Mouse (Mus musculus) kidney, adult 8-10 months (tissue): ENCODE data around the gene Atp6v0a4.

Experiments used
- DNase-seq, 2 experiments: peaks; one replicate each; pipeline ENCODE4 v3.0.0; 2022

Gene Atp6v0a4

GRCm38 (mm10) chr6:38124207-38124835, at the start of gene Atp6v0a4:
Gene Atp6v0a4 (minus strand): TSS chr6:38124586.
- peak; percentile 91 to 95 for DNase-seq

DNA sequence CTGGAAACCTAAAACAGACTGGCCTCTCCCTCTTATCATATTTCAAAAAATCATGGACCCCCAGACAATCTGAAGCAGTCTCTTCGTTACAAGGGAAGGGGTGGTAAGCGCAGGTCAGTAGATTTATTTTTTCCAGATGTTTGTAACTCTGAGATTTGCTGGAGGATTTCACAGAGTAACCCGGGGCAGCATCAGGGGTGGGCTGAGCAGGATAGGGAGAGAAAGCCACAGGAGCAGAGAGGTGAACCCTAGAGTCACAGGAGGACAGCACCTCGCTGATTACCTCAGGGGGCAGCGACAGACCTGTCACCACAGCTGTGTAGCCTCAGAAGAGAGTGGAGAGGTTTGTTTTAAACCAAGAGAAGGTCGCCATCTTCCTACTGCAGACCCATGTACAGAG, 41.0 kb upstream of the Atp6v0a4 start:
- no peak for DNase-seq

DNA sequence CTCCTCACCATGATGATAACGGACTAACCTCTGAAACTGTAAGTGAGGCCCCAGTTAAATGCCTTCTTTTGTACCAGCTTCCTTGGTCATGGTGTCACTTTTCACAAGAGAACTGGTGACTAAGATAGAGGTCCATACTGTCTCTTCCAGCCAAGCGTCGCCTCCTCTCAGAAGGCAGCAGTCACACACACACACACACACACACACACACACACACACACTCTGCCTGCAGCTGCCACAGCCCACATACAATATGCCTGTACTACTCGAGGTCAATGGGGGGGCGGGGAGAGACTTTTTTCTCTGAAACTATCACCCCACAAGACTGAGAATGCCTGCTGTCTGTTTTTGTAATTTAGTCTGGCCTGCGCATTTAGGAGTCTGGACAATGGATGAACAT, 40.3 kb upstream of the Atp6v0a4 start:
- no peak for DNase-seq

DNA sequence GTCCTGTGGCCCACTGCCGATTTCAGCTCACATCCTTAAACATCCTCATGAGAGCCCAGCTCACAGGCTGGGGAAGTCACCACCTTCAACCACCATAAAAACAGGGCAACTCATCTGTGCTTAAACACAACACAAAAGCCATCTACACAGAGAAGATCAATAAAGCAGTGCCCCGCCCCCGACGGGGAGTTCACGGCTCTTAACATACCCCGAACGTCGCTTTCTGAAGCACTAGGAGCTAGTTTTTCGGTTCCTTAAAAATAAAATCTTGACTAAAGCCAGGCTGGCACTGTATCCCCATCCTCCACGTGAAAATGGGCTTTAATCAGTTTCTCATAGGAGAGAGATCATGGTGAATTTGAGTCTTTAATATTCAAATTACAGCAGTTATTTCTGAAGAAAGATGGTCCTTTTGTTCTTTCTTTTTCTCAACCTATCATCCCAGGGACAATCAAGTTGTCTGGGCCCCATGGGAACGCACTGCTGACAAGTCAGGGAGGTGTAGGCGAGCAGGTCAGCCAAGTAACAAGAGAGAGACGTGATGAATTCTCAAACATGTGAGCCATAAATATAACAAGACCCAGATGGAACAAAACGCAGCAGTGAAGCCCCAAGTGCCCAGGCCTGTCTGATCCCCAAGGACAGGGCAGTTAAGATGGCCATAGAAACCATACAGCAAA, 38.6 kb upstream of the Atp6v0a4 start:
- DNase-seq = no peak

DNA sequence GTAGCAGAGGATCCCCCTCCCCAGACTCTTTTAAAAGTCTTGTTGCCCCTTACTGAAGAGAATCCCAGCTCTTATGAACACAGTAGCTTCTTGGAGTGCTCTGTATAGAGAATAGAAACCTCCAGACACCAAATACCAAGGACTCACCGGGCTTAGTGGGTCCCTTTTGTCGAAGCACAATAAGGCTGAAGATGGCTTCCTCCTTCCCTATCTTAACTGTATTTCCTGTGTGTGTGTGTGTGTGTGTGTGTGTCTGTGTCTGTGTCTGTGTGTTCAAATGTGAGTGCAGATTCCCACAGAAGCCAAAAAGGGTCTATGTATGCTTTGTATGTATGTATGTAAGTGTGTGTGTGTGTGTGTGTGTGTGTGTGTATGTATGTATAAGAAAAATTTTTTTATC, 36.2 kb upstream of the Atp6v0a4 start:
- DNase-seq = no peak

- peak; percentile 81 to 93 for DNase-seq
Observed at GRCm38 (mm10) chr6:38160102-38160501, 35.7 kb upstream of the Atp6v0a4 start.

- DNase-seq = no peak
Observed at GRCm38 (mm10) chr6:38159576-38159975, 35.2 kb upstream of the Atp6v0a4 start.

DNA sequence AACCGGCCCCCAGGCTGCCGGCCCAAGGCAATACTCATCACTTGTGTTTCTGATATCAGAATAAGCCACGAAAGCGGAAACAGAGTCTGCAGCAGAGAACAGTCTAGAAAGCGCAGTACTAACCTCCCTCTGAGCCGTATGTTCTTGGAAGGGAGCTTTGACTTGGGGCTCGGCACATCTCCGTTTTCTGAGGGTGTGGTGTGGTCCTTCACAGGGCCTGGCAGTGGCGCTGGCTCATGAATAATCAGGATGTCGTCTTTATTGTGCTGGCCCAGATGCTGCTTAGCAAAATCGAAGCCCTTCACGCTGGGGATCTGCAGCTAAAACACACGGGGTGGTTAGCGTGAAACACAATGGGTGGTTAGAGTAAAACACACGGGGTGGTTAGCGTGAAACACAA, 33.5 kb upstream of the Atp6v0a4 start:
- no peak for DNase-seq

DNA sequence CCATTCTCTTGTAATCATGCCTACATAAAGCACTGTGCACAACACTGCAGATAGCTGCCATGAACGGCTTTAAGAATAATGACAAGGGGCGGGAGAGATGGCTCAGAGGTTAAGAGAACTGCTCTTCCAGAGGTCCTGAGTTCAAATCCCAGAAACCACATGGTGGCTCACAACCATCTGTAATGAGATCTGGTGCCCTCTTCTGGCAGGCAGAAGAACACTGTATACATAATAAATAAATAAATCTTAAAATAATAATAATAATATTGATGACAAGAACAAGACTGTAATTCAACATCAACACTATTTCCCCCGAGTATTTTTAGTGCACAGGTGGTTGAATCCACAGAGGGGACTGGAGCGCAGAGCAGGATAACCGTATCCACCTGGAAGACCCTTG, 31.8 kb upstream of the Atp6v0a4 start:
- no peak for DNase-seq

DNA sequence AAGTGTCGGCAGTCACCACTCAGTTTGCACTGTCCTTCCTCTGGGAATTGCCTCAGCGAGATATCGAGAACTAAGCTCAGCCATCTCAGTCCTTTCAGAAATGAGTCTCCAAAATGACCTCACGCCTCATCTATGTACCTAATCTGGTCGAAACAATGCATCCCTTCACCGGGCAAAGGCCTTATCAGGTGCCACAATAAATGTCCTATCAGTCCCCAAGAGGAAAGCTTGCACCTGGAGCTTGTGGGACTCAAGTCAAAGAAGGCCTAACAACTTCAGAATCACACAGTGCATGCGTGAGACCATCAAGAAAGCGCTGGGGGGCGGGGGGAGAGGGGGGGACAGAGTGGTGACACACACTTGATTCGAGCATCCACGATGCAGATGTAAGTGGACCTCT, 27.9 kb upstream of the Atp6v0a4 start:
- DNase-seq = no peak

- no peak for DNase-seq
Observed at GRCm38 (mm10) chr6:38149483-38149882, 25.1 kb upstream of the Atp6v0a4 start.

DNA sequence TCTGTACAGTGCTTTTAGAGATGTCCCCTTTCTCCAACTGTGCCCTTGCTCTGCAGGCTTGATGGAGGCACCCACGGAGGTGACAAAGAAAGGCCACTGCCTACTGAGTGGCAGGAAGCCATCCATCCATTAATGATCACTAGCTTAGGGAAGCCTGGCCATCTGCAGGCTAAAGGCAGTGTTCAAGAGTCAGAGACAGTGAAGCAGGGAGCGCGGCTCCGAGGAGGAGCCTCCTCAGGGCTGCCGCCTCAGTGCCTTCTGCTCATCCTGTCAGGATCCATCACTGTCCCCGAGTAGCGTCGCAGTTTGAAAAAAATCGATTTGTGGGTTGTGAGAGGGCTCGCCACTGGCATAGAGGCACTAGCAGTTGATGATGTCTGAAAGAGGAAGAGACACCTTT, 24.2 kb upstream of the Atp6v0a4 start:
- no peak for DNase-seq

- peak; percentile 67 to 68 for DNase-seq
Observed at GRCm38 (mm10) chr6:38147301-38147700, 22.9 kb upstream of the Atp6v0a4 start.

DNA sequence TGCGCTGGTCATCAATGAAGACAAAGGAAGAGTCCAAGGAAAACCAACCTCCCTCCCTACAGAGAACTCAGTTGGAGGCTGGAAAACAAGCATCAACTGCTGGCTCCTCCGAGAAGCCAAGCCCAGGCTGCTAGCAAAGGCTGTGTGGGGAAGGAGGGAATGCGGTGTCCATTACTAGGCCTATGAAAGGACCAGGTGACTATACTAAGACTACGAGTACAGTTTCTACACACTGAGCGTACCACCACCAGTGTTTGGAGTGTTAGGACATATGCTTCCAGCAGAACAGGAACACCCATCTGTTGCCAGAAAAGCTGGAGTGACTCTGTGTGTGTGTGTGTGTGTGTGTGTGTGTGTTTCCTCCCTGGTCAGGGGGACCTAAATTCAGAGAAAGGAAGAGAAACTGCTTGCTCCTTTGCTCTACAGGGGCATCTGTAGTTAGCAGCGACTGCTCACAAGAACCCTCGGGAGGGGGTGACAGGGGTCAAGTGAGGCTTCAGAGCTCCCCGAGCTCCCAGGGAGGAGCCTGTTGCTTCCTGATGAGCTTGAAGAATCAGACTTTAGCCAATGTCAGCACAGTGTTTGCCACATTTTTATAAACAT, 21.2 kb upstream of the Atp6v0a4 start:
- DNase-seq = peak in 1 of 2 experiments; percentile 60

DNA sequence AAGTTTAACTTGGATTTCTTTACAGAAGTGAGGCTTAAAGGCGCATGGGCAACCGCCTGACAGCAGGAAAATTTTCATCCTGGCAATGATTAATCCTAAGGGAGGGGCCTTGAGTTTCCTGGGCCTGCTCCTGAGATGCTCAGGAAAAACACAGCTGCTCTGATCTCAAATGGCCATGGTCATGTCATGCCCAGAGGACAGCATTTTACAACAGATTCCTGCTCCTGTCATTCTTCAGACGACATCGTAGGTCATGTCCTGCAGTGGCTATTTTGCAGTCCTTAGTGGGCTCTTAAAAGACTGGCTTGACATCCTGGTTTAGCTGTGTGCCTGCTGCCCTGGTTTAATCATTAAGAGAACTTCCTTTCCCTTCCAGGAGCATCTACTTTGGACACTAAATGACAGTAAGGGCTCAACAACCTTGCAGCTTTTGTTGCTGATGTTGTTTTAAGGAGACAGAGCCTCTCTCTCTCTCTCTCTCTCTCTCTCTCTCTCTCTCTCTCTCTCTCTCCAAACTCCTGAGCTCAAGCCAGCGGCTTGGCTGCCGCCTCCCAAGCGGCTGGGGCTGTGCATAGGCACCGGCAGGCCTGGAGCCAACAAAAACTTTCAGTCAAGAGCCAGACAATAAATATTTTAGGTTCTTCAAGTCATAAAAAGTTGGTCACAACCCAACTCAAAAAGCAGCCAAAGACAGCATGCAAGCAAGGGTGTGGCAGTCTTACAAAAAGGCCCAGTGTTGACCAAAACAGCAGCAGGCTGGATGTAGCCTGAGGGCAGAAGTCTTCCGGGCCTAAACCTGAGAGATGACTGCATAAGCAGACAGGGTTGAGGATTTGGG, 20.0 kb upstream of the Atp6v0a4 start:
- peak; percentile 77 to 85 for DNase-seq

- DNase-seq = peak in 1 of 2 experiments; percentile 58
Observed at GRCm38 (mm10) chr6:38140402-38140801, 16.0 kb upstream of the Atp6v0a4 start.

DNA sequence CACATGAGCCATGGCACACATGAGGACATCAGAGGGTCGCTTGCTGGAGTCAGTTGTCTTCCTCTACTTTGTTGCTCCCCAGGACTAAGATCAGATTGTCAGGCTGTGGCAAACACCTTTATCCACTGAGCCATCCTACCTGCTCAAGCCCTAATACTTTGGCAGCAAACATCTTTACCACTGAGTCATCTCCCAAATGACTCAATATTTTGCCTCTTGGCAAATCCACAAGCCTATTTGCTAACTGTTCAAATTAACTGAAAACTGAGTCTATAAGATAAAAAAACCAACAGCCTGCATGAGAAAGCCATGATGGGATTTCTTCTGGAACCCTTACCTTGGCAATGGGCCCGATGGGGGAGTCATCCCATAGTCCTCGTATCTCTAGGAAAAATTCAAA, 14.7 kb upstream of the Atp6v0a4 start:
- DNase-seq = no peak

DNA sequence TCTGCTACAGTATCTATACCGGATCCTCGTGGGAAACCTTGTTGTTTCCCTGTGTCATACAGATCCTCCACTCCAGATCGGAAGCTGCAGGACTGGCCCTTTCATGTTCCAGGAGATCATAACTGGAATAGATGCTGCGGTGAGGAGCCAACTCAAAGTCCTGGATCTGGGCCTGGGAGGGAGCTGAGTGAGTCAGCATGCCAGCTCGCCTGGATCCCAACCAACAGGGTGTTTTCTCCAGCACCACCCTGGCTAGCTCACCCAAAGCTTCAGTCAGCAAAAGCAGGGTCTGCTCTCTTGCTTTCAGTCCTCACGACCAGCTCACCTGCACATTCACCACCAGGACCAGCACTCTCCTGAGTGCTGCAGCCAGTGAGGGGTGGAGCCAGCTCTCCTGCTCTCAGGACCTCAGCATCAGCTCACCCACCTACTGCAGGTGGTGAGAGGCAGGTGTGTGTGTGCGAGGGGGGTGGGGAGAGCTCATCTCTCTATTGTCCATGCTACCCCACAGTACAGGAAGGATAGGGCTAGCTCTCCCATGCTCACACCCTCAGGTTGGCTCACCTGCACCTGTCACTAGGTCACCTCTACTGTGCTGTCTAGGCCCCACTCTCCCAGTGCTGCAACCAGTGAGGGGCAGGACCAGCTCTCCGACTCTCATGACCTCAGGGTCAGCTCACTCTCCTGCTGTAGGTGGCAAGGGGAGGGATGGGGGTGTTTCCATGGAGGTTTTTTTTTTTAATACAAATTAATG, 10.6 kb upstream of the Atp6v0a4 start:
- DNase-seq = no peak

GRCm38 (mm10) chr6:38131801-38132231, 7.4 kb upstream of the Atp6v0a4 start:
- peak; percentile 58 to 71 for DNase-seq

DNA sequence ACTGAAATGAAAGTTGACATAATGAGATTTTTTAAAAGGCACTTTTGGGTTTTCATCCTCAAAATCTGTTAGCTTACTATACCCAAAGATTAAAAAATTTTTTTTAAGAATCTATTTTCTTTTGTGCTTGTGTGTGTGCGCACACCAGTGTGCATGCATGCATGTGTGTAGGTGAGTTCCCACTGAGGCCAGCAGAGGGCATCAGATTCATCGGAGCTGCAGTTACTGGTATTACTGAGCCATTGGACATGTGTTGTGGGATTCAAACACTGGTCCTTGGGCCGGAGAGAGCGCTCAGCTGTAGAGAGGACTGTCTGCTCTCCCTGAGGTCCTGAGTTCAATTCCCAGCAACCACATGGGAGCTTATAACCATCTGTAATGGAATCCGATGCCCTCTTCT, 5.5 kb upstream of the Atp6v0a4 start:
- DNase-seq = no peak

- DNase-seq = no peak
Observed at GRCm38 (mm10) chr6:38128115-38128514, 3.7 kb upstream of the Atp6v0a4 start.

DNA sequence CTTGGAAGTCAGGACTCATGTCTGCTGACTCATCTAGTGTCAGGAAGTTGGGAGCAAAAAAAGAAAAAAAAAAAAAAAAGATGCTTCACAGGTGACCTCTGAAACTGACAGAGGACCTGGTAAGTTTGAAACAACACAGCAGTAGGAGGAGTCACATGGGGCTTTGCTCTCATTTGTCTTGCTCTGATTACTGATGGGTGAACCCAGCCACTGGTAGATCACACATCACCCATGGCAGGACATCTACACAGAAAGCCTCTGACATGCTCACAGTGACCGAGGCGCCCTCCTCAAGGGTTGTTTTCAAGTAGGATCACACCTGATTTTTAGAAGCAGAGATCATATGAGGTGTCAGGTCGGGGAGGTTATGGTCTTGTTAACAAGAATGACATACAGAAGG, 1.1 kb upstream of the Atp6v0a4 start:
- DNase-seq = peak in 1 of 2 experiments; percentile 57

GRCm38 (mm10) chr6:38124882-38125281, 496 bp upstream of the Atp6v0a4 start:
- DNase-seq = peak in 1 of 2 experiments; percentile 56
